Mouse (Mus musculus): ENCODE data around the gene Acsf3. TPM values are rescaled to one million over a fixed set of nuclear protein-coding genes. Genes with fewer than 3 reads are reported as not detected.
A peak's percentile ranks its signal among the peaks of the same experiment; 100 is the strongest.

Acsf3 gene
- polyA plus RNA-seq, 1 experiment = 30.5 TPM

DNA sequence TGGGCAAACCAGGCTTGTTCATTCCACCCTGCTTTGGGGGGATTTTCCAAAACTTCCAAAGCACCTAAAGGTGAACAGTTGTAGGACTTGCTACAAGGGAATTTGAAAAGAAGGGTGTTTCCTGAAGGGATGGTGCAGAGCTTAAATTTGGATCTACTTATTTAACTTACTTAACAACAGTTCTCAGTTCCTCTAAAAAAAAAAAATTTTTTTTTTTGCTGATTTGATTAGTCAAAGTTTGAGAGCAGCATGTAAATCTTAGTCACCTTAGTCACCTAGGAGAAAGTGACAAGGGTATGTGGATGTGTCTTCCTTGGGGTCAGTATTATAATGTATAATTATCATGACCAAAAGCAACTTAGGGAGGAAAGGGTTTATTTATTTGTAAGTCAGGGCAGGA, 16.7 kb upstream of the Acsf3 start:
- DNase-seq (ENCODE audit: low read depth, low spot score) = no peak

DNA sequence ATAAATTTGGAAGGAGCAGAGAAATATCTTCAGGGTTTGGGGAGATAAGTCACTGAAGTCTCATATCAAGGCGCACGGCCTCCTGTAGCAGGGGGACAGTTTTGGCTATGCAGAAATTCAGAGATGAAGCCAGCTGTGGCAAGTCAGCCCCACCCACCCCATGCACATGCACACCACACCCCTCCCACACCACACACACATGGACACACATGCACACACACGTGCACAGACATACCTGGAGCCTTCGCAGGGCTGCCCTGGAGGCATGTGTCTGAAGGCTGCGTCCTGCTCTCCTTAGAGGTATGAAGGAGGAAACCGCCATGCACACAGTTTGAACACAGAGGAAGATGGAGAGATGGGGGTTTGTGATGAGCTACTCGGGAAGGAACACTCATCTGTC, 15.2 kb upstream of the Acsf3 start:
- WGBS = 72% methylated on average over 7 of the region's 7 CpGs
- DNase-seq (ENCODE audit: low read depth, low spot score) = no peak

DNA sequence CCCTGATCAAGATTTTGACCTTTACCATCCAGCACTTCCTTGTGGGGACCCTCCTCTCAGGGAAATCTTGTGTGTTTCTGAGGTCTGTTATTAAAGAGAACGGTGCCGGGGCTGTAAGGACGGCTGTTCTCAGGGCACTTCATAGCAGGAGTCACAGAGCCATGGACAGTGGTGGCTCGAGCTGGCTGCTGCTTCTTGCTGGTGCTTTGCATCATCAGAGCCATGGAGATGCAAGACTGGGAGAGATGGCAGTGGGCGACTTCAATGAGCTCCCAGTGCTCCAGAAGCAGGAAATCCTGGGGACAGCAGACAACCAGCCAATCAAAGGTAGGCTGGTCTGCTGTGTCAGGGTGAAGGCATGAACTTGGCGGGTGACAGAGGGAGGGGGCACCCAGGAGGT, 14.2 kb upstream of the Acsf3 start:
- no peak for DNase-seq (ENCODE audit: low read depth, low spot score)
- WGBS = 69% methylated on average over 6 of the region's 6 CpGs

DNA sequence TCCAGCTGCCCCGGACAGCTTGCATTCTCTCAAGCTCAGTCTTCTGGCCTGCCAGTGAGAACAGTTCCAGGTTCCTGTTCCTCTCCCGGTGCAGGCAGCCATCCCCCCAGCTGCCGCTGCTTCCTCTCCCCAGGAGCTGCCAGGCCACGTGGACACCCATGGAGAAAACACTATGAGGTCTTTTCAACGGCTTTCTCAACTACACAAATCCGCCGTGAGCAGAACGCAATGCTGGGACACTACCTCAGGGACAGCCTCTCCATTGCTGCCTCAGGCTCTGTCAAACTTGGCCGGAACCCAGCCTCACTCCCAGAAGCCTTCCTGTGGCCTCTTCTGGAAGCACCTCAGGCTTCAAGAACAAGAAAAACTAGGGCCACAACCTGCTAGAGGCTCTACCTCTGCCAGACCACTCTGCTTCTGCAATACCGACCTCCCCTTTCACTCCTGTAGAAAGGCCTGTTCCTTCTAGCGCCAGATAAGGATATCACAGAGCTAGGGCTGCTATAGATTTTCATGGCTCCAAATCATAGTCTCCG, 12.5 kb upstream of the Acsf3 start:
- WGBS = 76% methylated on average over 12 of the region's 12 CpGs
- no peak for DNase-seq (ENCODE audit: low read depth, low spot score)

DNA sequence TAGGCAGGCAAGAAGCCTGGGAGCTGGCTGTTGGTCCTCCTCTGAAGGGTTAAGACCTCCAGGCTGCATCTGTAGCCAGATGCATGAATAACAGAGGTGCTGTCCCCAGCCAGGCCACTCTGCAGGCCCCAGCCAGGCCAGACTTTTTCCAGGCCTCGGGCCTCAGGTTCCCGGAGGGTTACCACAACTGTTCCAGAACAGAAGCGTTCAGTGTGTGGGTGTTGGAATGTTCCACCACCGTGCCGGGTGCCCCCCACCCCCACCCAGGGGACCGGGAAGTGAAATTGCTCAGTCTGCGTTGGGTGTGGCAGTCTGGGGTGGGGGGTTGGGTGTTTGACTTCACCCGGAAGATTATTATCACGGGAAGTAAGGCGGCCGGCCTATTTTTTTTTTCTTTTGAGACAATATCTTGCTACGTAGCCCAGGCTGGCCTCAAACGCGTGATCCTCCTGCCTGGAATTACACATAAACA, 12.0 kb upstream of the Acsf3 start:
- WGBS = 41% methylated on average over 14 of the region's 14 CpGs
- DNase-seq (ENCODE audit: low read depth, low spot score) = no peak

DNA sequence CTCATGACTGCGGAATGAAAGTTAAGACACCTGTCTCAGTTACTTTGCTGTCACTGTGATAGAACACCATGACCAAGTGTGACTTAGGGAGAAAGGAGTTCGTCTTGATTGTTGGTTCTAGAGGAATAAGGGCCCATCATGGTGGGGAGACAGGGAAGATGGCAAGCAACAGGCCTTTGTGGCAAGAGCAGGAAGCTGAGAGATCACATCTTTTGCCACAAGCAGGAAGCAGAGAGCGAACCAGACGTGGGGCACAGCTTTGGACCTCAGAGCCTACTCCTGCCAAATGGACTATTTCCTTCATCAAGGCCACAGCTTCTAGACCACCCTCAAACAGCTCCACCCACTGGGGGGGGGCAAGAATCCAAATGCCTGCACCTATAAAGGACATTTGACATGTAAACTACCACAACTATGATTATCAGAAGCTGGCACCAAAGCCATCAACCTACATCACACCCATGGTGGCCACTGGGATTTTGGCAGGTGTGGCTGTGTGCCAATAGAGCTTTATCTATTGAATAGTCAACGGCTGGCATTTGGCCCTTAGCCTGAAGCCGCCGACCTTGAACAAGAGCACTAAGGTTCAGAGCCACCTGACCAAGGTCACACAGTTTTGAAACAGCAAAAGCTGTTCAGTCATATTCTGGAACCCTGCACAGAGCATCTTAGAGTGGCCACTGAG, 10.4 kb upstream of the Acsf3 start:
- no peak for DNase-seq (ENCODE audit: low read depth, low spot score)
- WGBS = 60% methylated on average over 7 of the region's 7 CpGs

DNA sequence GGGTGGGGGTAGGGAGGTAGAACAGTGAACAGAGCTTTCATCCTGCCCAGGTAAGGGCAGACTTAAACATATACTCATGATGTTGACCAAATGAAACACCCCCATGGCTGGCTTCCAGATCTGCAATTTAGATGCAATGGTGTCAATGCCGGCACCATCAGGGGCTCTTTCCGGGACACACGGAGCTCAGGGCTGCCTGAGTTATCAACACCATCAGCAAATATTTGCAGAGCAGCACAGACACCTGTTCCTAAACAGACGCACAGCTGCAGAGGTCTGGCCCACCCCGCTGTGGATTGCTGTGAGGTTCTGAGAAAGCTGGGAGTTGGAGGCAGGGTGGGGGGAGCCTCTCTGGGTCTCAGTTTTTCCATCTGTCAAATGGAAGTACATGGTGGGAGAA, 9.1 kb upstream of the Acsf3 start:
- DNase-seq (ENCODE audit: low read depth, low spot score) = peak; percentile 45
- WGBS = 10% methylated on average over 5 of the region's 5 CpGs

DNA sequence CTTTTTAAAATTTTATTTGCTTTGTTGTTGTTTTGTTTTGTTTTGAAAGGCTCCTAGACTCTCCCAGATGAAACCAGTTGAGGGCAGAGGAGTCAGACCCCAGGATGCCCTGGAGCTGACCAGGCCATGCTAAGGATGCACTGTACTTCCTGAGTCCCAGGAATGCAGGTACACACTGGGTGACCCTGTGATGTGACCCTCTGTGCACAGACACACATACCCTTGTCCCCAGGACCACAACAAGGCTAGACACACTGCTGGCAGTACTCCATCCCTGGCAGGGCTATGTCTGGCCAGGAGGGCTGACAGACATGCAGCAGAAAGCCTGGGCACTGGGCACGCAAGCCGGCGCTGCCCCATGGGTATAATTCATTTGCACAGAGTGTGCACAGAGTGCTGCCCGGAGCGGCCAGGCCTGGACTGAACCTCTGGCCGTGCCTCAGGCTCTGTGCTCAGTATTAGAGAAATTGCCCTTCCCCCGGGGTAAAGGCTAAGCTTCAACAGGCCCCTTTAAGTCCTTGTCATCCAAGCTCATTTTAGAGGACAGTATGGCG, 8.6 kb upstream of the Acsf3 start:
- 77% methylated on average over 8 of the region's 8 CpGs for WGBS
- no peak for DNase-seq (ENCODE audit: low read depth, low spot score)

DNA sequence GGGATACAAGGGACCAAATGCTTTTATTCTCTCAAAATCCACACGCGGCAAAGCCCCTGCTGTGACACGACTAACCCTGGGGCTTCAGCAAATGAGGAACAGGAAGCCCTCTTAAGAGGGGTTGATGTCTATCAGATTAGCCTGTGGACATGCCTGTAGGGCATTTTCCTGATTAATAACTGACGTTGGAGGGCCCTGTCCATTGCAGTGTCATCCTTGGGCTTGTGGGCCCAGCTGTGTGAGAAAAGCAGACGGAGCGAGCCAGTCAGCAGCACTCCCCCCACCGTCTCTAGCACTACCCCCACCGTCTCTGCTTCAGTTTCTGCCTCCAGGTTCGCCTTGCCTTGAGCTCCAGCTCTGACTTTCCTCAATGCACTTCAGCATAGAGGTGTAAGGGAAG, 8.1 kb upstream of the Acsf3 start:
- 78% methylated on average over 9 of the region's 9 CpGs for WGBS

DNA sequence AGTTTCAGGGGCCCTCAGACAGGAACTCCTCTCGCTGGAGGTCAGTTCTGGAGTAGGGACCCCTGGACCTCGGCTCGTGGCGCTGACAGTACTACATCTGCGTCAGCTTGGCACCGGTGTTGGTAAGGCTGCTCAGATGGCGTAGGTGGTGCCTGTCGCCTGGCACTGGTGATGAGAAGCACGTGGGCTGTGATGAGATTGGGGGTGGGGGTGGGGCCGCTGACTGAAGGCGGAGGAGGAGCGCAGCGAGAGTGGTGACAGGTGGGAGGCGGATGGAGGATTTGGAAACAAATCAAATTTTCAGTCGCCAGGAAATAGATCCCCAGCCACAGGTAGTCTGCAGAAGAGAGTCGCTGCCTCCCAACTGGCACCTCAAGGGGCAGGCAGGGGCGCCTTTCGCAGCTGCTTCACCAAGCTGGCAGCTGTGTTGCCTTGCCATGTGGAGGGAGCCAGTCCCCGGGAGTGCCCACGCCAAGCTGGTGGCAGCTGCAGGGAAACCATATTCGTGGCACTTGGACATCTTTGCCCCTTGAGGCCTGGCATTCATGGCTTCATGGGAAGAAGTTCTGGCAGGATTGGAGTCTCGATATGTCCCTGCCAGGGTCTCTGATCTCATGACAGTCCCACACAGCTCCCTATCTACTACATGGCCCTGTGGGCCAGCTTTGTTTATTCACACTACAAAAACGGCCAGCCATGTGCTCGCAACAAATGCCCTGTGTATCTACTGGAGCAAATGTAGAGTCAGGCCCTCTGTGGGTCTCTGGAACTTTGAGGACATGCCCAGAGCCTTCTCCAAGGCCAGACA, 5.8 kb upstream of the Acsf3 start:
- WGBS = 29% methylated on average over 24 of the region's 24 CpGs
- no peak for DNase-seq (ENCODE audit: low read depth, low spot score)

More for the DNA sequence above, 8.1 kb upstream of the Acsf3 start:
- DNase-seq (ENCODE audit: low read depth, low spot score) = no peak

DNA sequence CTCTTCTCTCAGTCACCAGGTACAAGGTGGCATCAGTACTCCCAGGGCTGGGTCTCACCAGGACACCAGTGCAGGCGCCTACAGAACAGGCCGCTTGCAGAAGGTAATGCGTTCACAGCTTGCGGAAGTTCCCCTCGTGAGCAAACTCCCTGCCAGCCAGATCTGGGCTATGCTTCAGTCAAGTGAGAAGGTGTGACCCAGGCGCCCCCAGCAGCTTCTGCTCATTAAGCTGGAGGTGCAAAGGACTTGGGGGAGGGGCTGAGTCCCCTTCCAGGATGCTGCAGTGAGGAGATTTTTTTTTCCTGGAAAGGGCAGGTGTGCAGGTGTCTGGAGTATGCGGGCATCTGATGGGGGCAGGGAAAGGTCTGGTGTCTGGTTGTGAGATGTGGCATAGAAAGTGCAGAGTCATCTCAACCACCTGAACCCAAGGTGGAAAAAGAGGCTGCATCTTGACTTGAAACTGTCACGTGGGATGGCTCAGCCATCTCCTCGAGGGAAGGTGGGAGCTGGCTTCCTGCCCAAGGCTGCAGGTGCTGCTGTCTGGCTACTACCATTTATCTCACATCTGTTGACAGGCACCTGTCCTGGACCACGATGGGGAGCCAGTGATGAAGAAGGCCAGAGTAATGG, 2.7 kb upstream of the Acsf3 start:
- no peak for DNase-seq (ENCODE audit: low read depth, low spot score)
- 16% methylated on average over 10 of the region's 10 CpGs for WGBS

DNA sequence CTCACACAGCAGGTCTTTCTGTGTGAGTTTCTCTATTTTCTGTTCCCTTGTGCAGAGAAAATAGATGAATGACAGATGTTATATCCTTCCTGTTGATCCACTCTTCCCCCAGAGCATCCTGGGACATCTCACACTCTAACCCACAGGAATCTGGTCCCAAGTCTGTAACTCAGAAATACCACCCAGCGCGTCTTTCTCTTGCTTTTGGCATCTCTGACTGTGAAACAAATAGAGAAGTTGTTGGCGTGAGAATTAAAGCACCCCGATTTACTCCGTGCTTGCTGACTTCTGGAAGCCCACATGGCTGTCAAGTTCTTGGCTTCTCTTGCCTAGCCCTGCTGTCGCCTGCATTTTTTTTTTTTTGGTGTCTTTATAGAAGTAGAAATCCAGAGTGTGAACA, 2.4 kb downstream of the Acsf3 start:
- 92% methylated on average over 6 of the region's 6 CpGs for WGBS

DNA sequence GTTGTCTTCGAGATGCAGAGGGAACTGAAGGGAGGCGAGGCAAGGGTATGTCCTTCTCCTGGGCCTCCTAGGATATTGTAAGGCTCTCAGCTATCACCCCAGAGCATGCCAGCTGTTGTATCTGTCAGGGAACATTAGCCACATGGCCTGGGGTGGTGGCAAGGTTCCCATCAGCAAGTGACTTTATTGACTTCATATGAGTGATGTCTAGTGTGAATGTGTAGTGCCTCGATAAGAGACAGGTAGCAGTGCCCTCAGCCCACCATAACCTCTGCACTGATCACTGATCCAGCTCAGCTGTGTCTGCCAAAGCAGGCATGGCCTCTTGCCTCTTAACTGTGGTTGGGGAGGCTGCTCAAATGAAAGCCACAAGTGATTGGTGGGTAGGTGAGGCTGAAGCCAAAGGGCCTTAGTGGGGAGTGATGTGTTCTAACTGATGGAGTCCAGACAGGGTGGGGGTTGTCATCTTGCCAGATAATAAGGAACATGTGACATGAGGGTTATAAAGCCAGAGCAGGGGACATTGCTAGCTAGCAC, 3.5 kb downstream of the Acsf3 start:
- whole genome bisulfite sequencing = 80% methylated on average over 3 of the region's 3 CpGs
- DNase-seq (ENCODE audit: low read depth, low spot score) = no peak

More for the DNA sequence above, 2.4 kb downstream of the Acsf3 start:
- DNase-seq (ENCODE audit: low read depth, low spot score) = no peak

DNA sequence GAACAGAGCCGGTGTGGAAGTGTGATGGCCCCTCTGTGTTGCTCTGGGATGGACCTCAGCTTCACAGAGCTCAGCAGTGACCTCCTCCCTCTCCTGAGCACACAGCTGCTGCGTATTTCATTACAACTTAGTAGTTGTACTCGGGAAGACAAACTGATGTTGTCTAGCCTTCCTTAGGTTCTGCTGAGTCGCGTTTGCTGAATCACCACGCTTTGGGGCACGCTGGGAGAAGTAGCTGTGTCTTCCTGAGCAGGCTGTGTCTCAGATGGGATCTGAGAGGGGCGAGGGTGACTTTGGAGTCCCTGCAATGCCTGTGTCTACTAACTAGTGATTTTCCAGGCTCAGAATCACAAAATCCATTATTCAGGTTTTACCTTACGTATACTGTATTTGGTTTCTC, 4.0 kb downstream of the Acsf3 start:
- 76% methylated on average over 9 of the region's 9 CpGs for WGBS
- no peak for DNase-seq (ENCODE audit: low read depth, low spot score)

DNA sequence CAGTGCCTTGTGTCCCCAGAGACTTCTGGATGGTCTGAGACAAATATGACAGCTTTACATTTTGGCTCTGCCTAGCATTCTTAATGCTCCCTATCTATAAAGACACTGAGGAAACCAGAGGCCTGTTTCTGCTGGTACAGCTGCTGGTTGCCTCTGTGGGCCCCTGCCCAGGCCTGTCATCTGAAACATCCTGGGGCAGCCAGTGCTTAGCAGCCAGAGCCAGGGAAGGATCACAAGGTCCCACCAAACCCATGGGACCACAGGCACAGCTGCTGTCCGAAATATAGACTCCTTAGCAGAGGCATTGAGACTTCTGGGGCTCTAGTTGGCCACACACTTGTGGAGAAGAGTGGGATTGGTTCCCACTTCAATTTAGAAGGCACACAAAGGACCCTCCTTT, 9.5 kb downstream of the Acsf3 start:
- no peak for DNase-seq (ENCODE audit: low read depth, low spot score)
- WGBS = 77% methylated on average over 1 of the region's 1 CpGs

DNA sequence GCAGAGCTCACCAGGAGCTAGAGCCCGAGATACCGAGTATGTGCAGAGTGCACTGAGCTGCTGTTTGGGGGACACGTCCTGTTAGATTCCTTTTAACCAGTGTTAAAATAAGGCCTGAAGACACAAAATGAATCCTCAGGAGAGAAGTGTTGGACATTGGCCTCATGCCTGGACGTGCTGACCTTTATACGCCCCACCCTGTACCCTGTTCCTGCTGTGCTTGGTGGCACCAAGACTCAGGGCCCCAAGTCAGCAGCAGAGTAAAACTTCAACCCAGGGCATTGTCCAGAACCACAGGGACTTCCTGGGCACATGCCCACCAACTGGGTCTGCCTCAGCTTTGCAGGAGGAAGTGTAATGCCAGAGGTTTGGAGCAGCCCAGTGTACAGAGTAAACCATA, 14.5 kb downstream of the Acsf3 start:
- 85% methylated on average over 5 of the region's 5 CpGs for WGBS
- DNase-seq (ENCODE audit: low read depth, low spot score) = no peak

DNA sequence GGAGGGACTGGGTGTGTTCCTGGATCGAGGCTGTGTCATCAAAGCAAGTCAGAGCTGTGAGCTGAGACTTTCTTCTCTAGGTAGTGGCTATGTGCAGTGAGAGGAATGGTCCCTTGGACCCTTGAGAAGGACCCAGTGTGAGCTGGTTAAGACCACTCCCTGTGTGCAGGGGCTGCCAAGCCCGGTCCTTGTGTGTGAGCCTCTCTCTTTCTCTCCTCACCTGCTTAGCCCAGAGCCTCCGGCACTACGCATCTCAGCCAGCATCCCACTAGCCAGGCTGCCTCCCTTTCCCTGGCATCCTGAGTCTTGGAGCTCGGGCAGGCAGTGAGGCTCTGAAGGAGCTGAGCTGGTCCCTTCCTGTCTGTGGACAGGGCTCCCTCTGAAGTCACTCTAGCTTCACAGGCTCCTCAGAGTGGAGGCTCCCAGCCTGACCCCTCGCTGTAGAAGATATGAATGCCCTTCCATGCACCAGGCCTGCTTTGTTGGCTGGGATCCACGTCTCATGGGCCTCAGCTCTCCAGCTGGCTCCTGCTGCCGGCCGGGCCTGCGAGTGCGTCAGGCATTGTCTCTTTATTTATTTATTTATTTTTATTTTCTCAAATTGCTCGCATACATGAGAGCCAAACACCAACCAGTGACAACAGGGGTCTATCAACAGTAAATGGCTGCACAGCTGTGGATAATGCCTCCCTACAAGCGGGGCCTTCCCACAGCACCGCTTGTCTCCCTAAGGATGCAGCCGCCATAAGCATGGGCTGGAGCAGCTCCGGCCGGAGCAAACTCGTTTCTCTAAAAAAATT, 18.3 kb downstream of the Acsf3 start:
- 79% methylated on average over 18 of the region's 18 CpGs for WGBS
- DNase-seq (ENCODE audit: low read depth, low spot score) = no peak

DNA sequence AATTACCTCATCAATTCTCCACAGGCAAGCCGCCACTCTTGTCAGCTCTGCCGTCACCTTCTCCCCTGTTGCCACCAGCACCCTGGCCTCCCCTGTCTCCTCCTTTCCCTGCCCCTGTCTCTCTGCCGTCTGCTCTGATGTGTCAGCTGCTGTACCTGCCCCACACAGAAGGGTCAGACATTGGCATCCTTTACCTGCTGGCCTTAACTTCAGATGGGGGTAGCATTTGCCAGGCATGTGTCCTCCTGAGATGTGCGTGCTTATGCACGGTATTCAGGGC, 18.8 kb downstream of the Acsf3 start:
- no peak for DNase-seq (ENCODE audit: low read depth, low spot score)
- 85% methylated on average over 5 of the region's 5 CpGs for WGBS

DNA sequence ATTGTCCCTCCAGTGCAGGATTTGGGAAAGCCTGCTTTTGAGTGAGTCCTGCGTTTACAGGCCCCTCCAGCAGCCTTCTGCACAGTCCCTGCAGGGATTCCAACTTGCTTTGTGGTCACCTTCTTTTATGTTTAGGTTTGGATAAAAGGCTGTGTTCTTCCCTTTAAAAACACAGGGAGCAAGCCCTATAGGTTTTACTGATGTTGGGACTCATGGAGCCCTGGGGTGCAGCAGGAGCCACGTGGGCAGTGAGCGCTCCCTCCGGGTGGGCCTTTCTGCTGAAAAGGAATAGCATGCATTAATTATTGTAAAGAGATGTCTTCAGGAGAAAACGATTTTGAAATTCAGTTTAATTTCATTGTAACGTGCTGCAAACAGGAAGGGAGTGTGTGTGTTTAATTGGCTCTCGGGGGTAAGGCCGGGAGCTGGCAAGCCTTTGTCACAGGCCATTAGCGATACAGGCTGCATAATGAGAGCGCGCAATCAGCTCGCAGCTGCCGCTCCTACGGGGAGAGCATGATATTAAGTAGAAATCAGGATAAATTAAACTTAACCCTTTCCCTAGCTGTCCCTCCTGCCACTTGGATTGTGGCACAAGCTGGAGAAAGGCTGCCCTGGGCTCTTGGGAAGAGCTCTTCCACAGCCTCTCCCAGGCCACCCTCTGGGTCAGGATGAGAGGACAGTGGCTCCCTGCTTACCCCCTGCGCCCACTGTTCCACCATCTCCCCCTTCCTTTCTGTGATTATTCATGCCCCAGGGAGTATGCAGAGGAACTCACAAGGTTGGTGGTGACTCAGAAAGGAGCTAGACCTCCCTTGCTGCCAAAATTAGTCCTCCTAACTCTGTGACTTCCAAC, 28.8 kb downstream of the Acsf3 start:
- 70% methylated on average over 15 of the region's 15 CpGs for WGBS
- DNase-seq (ENCODE audit: low read depth, low spot score) = no peak

All from large intestine, adult 2 months (tissue).